Mouse (Mus musculus): ENCODE data around the gene Ncor2. TPM values are rescaled to one million over a fixed set of nuclear protein-coding genes. Genes with fewer than 3 reads are reported as not detected.

Gene Ncor2
- polyA plus RNA-seq, 1 experiment from 2014 or later, result 21.2 TPM

DNA sequence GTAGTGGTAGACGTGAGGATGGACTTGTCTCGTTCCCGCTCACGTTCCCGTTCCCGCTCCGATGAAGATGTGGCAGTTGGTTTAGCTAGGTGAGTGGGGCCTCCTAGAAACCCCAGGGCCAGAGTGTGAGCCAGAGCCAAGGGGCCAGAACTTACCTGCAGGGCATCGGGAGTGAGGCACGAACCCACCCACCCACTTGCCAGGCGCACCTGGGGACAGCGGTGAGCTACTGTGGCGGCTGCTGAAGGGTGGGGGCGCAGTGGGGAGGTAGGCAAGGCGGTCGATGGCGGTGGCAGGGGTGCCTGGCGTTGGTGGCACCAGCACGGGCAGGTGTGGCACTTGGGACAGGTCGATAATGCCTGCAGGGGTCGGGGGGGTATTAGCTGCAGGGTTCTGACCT lies 150.1 kb downstream of the Ncor2 start:
- DNase-seq (ENCODE audit: low spot score) (no peak), ATAC-seq (ENCODE audit: low FRiP score) (no peak)
- Histone ChIP-seq H3K9ac (ENCODE audit: low read depth, low read length) (no peak overlapping the region), H3K27ac (ENCODE audit: low read depth, low read length) (no peak overlapping the region), H3K9me3 (ENCODE audit: control insufficient read depth, low read length) (no peaks in the 10 kb centered on the region), H3K36me3 (ENCODE audit: control insufficient read depth, insufficient read depth, low read length) (peaks cover 28% of the 10 kb centered on the region), H3K4me2 (replicated peaks; ENCODE audit: low read depth, low read length) (no peak overlapping the region), H3K4me3 (ENCODE audit: low read depth, low read length) (no peak overlapping the region), H3K4me1 (replicated peaks; ENCODE audit: control insufficient read depth, insufficient read depth, low read length) (no peaks in the 10 kb centered on the region), H3K27me3 (ENCODE audit: control insufficient read depth, insufficient read depth, low read length) (no peaks in the 10 kb centered on the region)
- WGBS, result 95% methylated on average over 20 of the region's 20 CpGs

DNA sequence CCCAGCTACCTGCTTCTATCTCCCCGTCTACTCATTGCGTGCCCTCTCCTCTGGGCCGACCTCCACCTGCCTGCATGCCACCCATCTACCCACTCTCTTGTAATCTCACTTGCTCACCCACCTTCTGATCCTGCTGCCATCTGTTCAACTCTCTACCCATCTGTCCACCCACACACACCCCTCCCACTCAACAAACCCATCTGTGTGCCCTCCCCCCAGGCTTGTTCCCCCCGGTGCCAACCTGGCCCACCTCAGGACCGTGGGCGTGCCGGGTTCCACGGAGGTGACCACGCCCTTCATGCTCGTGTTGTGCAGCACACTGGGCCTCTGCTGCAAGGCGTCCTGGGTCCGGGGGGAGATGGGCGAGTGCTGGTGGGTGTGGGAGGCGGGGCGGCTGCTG lies 150.6 kb downstream of the Ncor2 start:
- DNase-seq (ENCODE audit: low spot score) (no peak), ATAC-seq (ENCODE audit: low FRiP score) (no peak)
- 95% methylated on average over 15 of the region's 15 CpGs for WGBS
- peaks cover 28% of the 10 kb centered on the region for H3K36me3 ChIP-seq (ENCODE audit: control insufficient read depth, insufficient read depth, low read length)
- no peak overlapping the region for H3K4me3 ChIP-seq (ENCODE audit: low read depth, low read length)
- no peaks in the 10 kb centered on the region for H3K9me3 ChIP-seq (ENCODE audit: control insufficient read depth, low read length)
- H3K4me2 ChIP-seq (replicated peaks; ENCODE audit: low read depth, low read length), result no peak overlapping the region
- H3K9ac ChIP-seq (ENCODE audit: low read depth, low read length), result no peak overlapping the region
- H3K27me3 ChIP-seq (ENCODE audit: control insufficient read depth, insufficient read depth, low read length), result no peaks in the 10 kb centered on the region
- no peak overlapping the region for H3K27ac ChIP-seq (ENCODE audit: low read depth, low read length)
- H3K4me1 ChIP-seq (replicated peaks; ENCODE audit: control insufficient read depth, insufficient read depth, low read length), result no peaks in the 10 kb centered on the region

DNA sequence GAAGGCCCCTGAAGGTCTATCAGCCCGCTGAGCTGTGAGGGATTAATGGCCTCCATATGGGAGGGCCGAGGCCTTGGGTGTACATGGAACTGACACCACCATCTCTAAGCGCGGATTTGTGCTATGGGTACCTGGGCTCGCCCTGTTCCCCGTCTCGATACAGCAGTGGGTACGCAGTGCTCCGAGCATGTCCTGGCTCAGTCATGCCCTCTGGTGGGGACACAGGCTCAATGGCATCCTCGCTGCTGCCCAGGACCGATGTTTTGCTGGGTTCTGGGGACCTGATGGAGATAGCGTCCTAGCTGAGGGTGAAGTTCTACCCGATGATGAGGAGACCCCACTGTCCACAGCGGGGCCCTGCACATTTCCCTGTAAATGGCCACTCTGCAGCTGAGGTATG lies 155.0 kb downstream of the Ncor2 start:
- no peaks in the 10 kb centered on the region for H3K27me3 ChIP-seq (ENCODE audit: control insufficient read depth, insufficient read depth, low read length)
- no peaks in the 10 kb centered on the region for H3K4me1 ChIP-seq (replicated peaks; ENCODE audit: control insufficient read depth, insufficient read depth, low read length)
- H3K9me3 ChIP-seq (ENCODE audit: control insufficient read depth, low read length), result no peaks in the 10 kb centered on the region
- no peak overlapping the region for H3K9ac ChIP-seq (ENCODE audit: low read depth, low read length)
- ATAC-seq (ENCODE audit: low FRiP score) (no peak), DNase-seq (ENCODE audit: low spot score) (peak; percentile 40)
- peaks cover 21% of the 10 kb centered on the region for H3K36me3 ChIP-seq (ENCODE audit: control insufficient read depth, insufficient read depth, low read length)
- 87% methylated on average over 14 of the region's 14 CpGs for WGBS
- no peak overlapping the region for H3K4me2 ChIP-seq (replicated peaks; ENCODE audit: low read depth, low read length)
- no peak overlapping the region for H3K4me3 ChIP-seq (ENCODE audit: low read depth, low read length)
- no peak overlapping the region for H3K27ac ChIP-seq (ENCODE audit: low read depth, low read length)

DNA sequence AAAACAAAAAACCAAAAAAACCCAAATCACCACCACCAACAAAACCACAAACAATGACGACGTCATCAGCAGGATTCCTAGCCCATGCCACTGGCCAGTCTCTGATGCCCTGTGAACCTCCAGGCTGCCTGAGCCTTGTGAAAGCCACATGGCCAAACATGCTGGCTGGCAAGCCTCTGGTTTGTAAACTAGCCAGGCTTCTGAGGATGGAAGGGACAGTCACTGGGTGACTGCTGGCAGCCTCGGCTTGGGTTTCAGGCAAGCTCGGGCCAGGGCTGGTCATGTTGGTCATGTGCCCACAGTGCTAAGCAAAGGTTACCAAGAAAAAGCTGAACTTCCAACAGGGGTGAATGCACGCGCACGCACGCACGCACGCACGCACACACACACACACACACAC lies 157.7 kb downstream of the Ncor2 start:
- Histone ChIP-seq H3K4me3 (ENCODE audit: low read depth, low read length) (no peak overlapping the region), H3K4me2 (replicated peaks; ENCODE audit: low read depth, low read length) (no peak overlapping the region), H3K9ac (ENCODE audit: low read depth, low read length) (no peak overlapping the region), H3K9me3 (ENCODE audit: control insufficient read depth, low read length) (no peaks in the 10 kb centered on the region), H3K36me3 (ENCODE audit: control insufficient read depth, insufficient read depth, low read length) (peaks cover 13% of the 10 kb centered on the region), H3K27me3 (ENCODE audit: control insufficient read depth, insufficient read depth, low read length) (no peaks in the 10 kb centered on the region), H3K4me1 (replicated peaks; ENCODE audit: control insufficient read depth, insufficient read depth, low read length) (no peaks in the 10 kb centered on the region), H3K27ac (ENCODE audit: low read depth, low read length) (no peak overlapping the region)
- ATAC-seq (ENCODE audit: low FRiP score), result no peak
- no peak for DNase-seq (ENCODE audit: low spot score)
- 87% methylated on average over 11 of the region's 11 CpGs for WGBS

DNA sequence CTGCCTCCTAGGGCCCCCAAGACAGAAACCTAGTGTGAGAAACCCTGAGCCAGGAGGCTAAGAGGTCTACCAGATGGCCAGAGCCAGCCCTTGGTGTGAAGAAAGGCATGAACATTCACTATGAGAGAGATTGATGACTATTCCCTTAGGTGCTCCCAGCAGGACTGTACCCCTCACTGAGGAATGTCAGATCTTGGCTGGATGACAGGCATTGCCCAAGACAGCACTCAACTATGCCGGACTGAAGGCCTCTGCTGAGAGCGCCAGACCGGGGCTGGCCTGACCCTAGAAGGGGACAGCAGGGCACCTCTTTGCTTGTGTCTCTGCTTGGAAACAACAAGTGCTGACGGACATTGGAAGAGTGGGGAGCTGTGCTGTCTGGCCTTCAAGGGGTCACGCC lies 159.9 kb downstream of the Ncor2 start:
- peaks cover 6% of the 10 kb centered on the region for H3K36me3 ChIP-seq (ENCODE audit: control insufficient read depth, insufficient read depth, low read length)
- no peak overlapping the region for H3K9ac ChIP-seq (ENCODE audit: low read depth, low read length)
- ATAC-seq (ENCODE audit: low FRiP score) (no peak), DNase-seq (ENCODE audit: low spot score) (no peak)
- 82% methylated on average over 5 of the region's 5 CpGs for WGBS
- no peak overlapping the region for H3K27ac ChIP-seq (ENCODE audit: low read depth, low read length)
- H3K4me3 ChIP-seq (ENCODE audit: low read depth, low read length), result no peak overlapping the region
- H3K27me3 ChIP-seq (ENCODE audit: control insufficient read depth, insufficient read depth, low read length), result no peaks in the 10 kb centered on the region
- H3K4me2 ChIP-seq (replicated peaks; ENCODE audit: low read depth, low read length), result no peak overlapping the region
- H3K4me1 ChIP-seq (replicated peaks; ENCODE audit: control insufficient read depth, insufficient read depth, low read length), result no peaks in the 10 kb centered on the region
- H3K9me3 ChIP-seq (ENCODE audit: control insufficient read depth, low read length), result no peaks in the 10 kb centered on the region

DNA sequence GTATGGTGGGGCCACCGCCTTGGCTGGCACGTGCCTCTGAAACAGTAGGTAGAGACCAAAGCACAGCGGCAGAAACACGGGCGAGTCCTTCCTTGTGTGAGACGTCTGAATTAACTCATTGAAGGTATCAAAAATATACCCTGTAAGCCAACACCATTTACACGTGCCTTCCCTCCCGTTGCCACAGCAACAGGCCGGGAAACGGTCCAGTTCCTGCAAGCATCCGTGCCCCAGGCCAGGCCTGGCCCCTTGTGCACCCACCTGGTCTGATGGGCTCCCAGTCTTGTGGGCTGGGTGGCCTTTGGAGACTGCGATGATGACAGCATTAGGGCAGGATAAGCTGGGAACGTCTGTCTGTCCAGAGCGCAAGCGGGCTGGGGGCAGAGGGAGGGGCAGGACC lies 161.7 kb downstream of the Ncor2 start:
- H3K36me3 ChIP-seq (ENCODE audit: control insufficient read depth, insufficient read depth, low read length), result peaks cover 2% of the 10 kb centered on the region; the same call in 1 of the 2 replicates
- no peak for DNase-seq (ENCODE audit: low spot score)
- no peak overlapping the region for H3K9ac ChIP-seq (ENCODE audit: low read depth, low read length)

DNA sequence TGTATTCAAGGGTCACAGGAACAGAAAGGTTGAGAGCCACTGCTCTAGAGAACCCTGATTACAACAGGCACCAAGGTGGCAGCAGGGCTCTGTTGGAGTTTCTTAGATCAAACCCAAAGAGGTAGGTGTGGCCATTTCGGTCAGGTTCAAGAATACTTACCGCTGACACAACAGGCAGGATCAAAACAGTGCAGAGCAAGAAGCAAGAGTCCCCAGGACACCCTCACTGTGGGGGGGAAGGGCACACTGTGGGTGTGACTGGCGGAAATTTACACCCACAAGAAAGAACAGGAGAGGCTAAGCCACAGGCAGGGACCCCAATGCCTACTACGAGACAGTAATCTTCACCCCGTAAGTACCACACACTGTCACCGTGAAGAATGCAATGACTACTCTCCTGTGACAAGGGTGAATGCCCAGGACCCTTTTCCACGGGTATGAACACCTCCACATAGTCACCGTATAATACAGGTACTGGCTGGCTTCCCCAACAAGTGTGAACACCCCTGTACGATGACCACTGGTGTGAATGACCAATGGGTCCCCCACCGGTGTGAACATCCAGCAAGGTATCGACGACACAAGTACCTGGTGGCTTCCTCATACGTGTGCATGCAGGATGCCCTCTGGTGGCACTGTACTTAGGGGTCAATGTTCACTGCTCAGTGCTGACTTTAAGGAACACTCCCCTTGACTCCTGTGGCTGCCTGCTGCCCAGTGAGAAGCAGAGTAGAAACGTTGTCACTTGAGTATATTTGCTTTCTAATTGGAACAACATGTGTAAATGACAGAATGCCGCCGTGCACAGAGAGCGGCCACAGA lies 162.4 kb downstream of the Ncor2 start:
- H3K36me3 ChIP-seq (ENCODE audit: control insufficient read depth, insufficient read depth, low read length), result peaks cover 2% of the 10 kb centered on the region; the same call in 1 of the 2 replicates
- H3K27me3 ChIP-seq (ENCODE audit: control insufficient read depth, insufficient read depth, low read length), result no peaks in the 10 kb centered on the region
- 85% methylated on average over 17 of the region's 17 CpGs for WGBS
- ATAC-seq (ENCODE audit: low FRiP score) (no peak), DNase-seq (ENCODE audit: low spot score) (no peak)
- no peak overlapping the region for H3K9ac ChIP-seq (ENCODE audit: low read depth, low read length)
- no peak overlapping the region for H3K27ac ChIP-seq (ENCODE audit: low read depth, low read length)
- H3K4me2 ChIP-seq (replicated peaks; ENCODE audit: low read depth, low read length), result no peak overlapping the region
- H3K4me3 ChIP-seq (ENCODE audit: low read depth, low read length), result no peak overlapping the region
- H3K4me1 ChIP-seq (replicated peaks; ENCODE audit: control insufficient read depth, insufficient read depth, low read length), result no peaks in the 10 kb centered on the region
- H3K9me3 ChIP-seq (ENCODE audit: control insufficient read depth, low read length), result no peaks in the 10 kb centered on the region

More for the DNA sequence above, 161.7 kb downstream of the Ncor2 start:
- Histone ChIP-seq H3K4me1 (replicated peaks; ENCODE audit: control insufficient read depth, insufficient read depth, low read length) (no peaks in the 10 kb centered on the region), H3K27me3 (ENCODE audit: control insufficient read depth, insufficient read depth, low read length) (no peaks in the 10 kb centered on the region), H3K9me3 (ENCODE audit: control insufficient read depth, low read length) (no peaks in the 10 kb centered on the region), H3K4me2 (replicated peaks; ENCODE audit: low read depth, low read length) (no peak overlapping the region), H3K4me3 (ENCODE audit: low read depth, low read length) (no peak overlapping the region), H3K27ac (ENCODE audit: low read depth, low read length) (no peak overlapping the region)
- no peak for ATAC-seq (ENCODE audit: low FRiP score)
- WGBS, result 82% methylated on average over 15 of the region's 15 CpGs

DNA sequence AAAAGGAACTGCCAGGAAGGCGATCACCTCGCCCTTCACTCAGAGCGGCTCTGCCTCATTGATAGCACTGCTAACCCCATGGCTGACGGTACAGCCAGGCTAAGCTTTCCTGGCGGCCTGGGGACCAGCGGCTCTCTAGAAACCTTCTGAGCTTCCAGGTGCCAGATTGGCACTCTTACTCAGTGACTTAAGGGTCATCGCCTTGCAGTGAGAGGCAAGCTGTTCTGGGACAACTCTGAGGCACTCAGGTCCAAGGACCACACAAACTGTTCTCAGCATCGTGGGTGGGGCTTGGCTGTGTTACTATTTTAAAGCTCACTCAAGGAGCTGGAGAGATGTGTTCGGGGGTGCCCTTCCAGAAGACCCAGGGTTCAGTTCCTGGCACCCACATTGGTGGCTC lies 163.4 kb downstream of the Ncor2 start:
- no peak overlapping the region for H3K27ac ChIP-seq (ENCODE audit: low read depth, low read length)
- 91% methylated on average over 9 of the region's 9 CpGs for WGBS
- no peak overlapping the region for H3K4me2 ChIP-seq (replicated peaks; ENCODE audit: low read depth, low read length)
- no peaks in the 10 kb centered on the region for H3K9me3 ChIP-seq (ENCODE audit: control insufficient read depth, low read length)
- no peak overlapping the region for H3K4me3 ChIP-seq (ENCODE audit: low read depth, low read length)
- H3K27me3 ChIP-seq (ENCODE audit: control insufficient read depth, insufficient read depth, low read length), result no peaks in the 10 kb centered on the region
- H3K4me1 ChIP-seq (replicated peaks; ENCODE audit: control insufficient read depth, insufficient read depth, low read length), result no peaks in the 10 kb centered on the region
- no peak for DNase-seq (ENCODE audit: low spot score)
- no peak overlapping the region for H3K9ac ChIP-seq (ENCODE audit: low read depth, low read length)
- no peak for ATAC-seq (ENCODE audit: low FRiP score)
- H3K36me3 ChIP-seq (ENCODE audit: control insufficient read depth, insufficient read depth, low read length), result peaks cover 2% of the 10 kb centered on the region; the same call in 1 of the 2 replicates

DNA sequence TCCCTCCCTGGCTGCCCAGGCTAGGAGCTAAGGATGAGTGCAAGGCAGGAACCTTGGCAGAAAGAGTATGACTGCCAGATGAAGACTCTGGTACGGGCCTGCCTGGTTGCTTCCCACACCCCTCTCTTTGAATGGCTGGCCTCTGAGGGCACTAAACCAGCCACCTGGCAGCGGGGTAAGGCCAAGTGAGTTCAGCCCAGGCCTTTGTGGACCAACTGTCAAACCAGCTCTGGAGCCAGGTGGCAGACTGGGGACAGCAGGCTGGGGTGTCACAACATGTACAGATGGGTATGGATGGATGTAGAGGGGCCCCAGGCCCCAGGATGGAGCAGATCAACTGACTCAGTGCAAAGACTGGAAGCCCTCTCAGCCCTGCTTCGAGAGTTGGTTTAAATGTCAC lies 164.0 kb downstream of the Ncor2 start:
- Histone ChIP-seq H3K27me3 (ENCODE audit: control insufficient read depth, insufficient read depth, low read length) (no peaks in the 10 kb centered on the region), H3K27ac (ENCODE audit: low read depth, low read length) (no peak overlapping the region), H3K4me1 (replicated peaks; ENCODE audit: control insufficient read depth, insufficient read depth, low read length) (no peaks in the 10 kb centered on the region), H3K4me2 (replicated peaks; ENCODE audit: low read depth, low read length) (no peak overlapping the region), H3K36me3 (ENCODE audit: control insufficient read depth, insufficient read depth, low read length) (peaks cover 2% of the 10 kb centered on the region; the same call in 1 of the 2 replicates), H3K4me3 (ENCODE audit: low read depth, low read length) (no peak overlapping the region), H3K9ac (ENCODE audit: low read depth, low read length) (no peak overlapping the region), H3K9me3 (ENCODE audit: control insufficient read depth, low read length) (no peaks in the 10 kb centered on the region)
- no peak for DNase-seq (ENCODE audit: low spot score)
- ATAC-seq (ENCODE audit: low FRiP score), result no peak
- 86% methylated on average over 3 of the region's 3 CpGs for WGBS
